Mouse (Mus musculus) forelimb bud, embryonic 11.5 days (tissue): ENCODE measurements around the gene Rnf141.

Experiments used
- DNase-seq: peaks from one replicate; pipeline ENCODE4 v3.0.0-alpha.2; 2012; ENCODE audit warnings: low read depth, low spot score

Rnf141 gene

DNA sequence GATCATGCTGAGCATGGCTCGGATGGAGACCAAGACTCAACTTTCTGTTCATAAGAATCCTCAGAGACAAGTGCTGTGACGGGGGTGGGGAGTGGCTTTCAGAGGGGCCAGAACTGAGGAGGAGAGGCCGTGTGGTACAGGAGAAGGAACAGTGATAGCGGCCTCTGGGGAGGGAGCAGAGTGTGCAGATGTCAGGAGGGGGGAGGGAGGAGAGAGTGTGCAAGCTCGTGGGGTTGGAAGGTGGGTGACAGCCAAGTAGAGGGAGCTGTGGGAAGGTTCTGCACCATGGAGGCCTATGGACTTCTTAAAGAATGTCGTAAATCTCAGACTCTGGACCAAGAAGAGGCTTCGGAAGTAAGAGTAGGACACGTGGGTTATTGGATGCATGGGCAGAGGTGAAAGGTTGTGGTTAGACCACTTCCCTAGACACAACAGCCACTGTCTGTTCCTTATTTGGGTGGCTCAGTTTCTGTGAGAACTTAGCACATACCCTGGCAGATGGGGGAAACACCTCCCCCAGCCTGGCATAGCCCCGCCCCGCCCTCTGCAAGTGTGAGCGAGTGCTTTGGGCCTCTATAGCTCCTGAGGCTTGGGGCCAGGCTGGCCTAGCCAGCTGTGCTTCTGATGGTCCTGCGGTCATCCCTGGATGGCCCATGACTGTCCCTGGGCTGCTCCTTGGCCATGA lies 47.7 kb downstream of the Rnf141 start:
- DNase-seq: no peak

DNA sequence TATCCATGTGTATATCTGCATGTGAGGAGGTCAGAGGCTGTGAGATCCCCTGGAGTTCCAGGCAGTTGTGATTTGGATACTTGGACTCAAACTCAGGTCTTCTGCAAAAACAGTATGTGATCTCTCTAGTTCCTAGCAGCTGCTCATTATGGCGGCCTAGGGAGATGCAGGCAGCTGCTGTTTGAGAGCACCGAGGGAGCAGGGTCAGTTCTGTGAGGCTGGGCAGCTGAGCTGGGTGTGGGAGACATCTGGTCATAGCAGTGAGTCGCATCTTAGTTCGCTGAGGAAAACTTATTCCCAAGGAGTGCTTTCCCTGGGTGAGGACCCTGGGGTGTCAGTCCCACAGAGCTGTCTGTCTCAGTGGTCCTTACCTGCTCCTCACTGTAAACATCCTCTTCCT lies 49.5 kb downstream of the Rnf141 start:
- no peak for DNase-seq

DNA sequence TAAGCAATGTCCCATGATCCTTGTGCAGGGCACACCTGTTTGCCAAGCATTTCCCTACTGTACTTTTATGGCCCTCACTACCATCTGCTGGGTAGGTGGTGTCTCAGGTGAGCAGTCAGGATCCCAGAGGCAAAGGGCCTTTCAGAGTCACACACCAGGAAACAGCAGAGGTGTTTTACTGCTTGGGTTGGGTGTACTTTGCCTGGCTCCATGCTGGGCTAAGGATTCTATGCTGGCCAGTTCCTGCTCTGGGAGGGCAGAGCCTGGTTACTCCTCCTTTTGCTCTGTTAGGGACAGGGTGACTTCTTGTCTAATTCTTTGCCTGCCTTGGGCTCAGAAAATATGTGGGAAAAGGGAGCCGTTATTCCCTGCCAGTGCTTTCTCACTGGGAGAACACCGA lies 51.4 kb downstream of the Rnf141 start:
- no peak for DNase-seq

DNA sequence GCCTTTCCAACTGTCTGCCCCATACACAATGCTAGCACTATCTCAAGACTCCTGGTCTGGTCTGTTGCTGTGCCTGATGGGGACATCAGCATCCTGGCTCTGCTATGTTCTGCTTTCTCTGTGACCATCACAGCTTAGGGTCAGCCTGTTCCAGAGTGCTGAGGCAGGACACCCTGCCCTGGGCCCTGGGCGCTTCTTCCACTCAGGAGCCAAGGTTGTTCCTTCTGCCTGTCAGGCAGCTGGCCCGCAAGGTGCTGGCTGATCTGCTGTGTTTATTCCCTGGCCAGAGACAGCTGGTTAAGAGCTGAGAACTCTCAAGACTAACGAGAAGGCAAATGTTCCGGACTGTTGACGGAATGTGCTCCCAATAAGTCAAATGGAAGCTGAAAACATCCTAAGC lies 52.1 kb downstream of the Rnf141 start:
- no peak for DNase-seq

DNA sequence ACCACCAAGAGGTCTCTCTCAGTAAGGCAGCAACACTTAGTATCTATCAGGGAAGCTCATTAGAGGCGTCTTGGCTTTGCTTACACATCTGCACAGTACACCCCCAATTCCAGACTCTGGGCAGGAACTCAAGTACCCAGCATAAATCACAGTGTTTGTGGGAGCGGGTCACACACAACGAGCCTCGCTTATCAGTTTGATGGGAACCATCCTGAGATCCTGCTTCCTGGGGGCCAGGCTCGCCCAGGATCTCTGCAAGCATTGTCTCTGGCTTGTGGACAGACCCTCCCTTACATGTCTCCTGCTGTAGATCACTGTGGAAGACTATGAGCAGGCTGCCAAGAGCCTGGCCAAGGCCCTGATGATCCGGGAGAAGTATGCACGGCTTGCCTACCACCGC lies 53.4 kb downstream of the Rnf141 start:
- DNase-seq: no peak

DNA sequence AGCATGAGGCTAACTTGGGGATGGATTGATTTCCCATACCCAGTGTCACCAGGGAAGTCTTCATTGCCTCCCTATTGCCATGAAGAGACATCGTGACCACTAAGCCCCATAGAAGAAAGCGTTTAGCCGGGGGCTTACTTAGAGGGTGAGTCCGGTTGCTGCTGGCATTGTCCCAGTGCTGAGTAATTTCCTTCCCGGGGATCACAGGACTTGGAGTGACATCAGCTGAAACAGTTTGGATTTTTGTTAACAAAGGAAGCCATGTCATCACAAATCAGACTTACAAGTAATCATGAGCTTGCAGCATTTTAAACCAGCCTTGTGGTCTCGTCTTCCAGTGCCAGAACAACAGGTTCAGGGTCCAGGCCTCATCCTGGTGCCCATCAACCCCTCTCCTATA lies 56.9 kb downstream of the Rnf141 start:
- no peak for DNase-seq

DNA sequence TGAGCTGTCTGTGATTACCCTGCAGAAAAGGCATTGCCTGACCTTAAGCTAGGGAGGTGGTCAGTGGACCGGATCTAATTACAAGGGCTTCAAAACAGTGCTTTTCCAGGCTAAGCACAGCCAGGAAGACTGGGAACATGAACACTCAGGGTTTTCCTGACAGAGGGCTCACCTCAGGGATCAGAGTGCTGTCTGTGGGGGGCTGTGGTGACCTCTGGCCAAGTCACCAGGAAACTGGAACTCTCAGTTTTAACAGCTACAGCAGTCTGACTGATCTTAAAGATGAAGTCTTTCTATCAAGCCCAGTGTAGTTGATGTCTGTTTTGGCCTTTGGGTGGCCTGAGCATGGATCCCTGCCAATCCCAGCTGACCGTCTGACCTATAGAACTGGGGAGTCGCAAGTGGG lies 58.5 kb downstream of the Rnf141 start:
- DNase-seq: no peak

DNA sequence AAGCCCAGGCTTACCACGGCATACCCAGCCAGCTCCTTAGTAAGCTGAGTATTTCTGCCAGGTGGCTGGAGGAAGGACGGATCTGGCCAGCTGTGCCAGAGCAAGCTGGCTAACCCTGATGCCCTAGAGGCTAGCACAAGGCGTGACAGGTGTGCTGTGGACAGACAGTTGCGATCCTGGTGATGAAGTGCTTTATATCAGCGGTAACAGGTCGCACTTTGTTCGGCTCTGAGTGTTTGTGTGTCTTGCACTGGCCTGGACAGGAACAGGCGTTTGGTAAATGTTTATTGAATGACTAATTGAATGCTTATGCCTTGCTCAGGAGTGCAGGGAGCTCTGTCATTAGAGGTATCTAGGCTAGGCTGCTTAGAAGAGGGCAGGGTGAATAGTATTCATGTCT lies 59.3 kb downstream of the Rnf141 start:
- no peak for DNase-seq

DNA sequence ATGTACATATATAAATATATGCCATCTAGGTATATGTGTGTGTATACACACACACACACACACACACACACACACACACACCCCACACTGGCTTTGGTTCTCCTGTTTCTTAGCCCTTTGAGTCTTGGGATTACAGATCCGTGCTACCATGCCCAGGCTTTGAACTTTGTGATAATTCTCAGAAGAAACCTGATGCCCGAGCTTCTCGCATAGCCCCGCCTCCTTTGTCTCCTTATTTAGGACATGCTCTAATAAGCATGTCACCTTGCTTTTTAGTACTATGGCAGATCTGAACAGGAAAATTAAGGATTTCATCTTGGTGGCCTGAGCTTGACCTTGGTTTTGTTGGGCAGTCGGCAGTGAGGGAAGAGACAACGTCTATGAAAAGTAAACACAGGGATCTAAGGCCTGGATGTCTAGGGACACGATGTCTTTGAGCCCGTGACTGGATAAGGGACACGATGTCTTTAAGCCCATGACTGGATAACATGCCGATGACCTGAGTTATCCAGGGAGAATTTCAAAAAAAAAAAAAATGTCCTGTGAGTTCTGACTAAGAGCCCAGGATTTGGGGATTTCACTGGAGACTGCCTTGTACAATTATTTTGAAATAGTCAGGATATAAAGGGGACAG lies 61.3 kb downstream of the Rnf141 start:
- no peak for DNase-seq

DNA sequence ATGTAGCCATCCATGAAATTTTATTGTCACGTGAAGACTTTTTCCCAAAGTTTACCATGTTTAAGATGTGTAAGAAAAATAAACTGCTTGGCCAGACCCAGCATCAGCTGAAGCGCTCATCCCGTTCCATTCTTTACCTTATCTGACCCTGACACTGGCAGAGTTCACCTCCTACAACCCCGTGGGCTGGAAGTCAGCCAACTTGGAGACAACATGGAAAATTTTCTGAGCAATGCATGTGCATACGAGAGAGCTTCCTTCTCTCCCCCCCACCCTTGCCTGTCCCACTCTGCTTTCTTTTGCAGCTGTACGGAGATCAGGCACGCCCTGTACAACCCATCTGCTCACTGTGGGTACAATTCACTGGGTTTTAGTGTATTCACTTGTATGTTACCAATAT lies 62.1 kb downstream of the Rnf141 start:
- DNase-seq: no peak

DNA sequence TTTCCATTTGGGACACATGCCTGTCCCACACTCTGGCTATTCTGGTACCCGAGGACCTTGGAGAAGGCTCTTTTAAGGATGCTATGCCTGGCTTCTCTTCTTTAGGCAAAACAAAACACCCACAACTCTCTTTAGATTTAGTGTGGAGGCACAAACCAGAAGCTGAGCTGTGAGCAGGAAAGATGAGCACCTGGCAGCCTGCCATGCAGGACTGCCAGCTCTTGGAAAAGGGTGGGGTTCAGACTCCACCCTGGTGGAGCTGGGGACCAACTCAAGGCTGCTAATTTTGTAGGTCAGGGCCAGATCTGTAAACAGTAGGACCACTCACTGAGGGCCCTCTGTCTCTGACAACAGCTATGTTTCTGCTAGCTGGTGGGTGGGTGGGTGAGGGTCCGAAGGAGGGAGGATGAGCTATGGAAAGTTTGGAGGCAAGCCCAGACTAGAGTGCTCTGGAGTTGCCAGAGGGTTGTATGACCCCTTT lies 63.0 kb downstream of the Rnf141 start:
- DNase-seq: no peak

DNA sequence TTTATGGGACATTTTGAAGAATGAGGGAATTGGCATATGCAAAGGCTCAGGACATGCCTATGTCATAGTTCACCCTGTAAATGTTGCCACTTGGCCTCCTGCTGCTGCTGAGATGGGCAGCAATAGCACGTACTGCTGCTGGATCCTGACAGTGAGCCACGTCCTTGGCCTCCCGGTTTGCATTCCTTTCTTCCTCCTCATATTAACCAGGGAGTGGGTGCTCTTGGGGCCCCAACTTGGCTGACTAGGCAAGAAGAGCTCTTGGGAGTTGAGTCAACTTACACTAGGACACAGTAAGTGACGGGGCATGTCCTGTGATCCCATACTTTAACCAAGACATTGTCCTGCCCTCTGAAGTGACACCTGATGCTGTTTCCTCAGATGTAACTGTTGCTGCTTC lies 63.7 kb downstream of the Rnf141 start:
- no peak for DNase-seq

DNA sequence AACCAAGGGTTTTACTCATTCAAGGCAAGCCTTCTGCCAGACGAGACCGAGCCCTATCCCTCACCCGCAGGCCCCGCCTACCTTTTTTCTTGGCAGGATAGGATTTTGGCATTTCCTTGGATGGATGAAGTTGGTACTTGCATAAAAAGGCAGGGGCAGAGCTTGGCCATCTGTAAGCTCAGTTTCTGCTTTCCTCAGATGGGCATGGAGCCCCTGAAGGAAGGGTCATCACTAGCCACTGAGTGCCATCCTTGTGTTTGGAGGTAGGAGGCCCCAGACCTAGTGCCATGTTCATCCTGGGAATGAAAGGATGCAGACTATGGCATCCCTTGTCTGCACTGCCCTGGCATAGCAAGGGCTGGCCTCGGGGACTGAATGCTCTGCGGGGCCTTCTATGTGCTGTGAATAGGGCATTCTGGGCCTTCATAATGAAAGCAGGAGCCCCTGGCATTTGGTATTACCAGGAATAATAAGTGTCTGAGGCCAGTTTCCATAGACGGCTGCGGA lies 64.6 kb downstream of the Rnf141 start:
- DNase-seq: no peak

DNA sequence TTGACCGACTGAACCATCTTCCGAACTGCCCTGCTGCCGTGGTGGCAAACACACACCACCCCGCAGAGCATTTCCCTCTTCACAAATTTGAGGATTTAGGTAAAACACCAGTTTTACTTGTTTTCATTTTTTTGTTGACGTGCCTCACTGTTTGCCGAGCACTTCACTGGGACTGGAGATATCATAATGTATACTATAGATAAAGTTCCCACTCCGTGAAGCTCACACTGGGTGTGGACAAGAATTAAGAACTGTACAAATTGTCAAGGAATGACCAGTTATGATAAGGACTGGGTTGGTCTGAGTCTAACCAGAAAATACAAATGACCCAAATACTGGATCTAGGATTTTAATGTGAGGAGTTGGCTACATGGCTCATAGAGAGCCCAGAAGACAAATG lies 65.3 kb downstream of the Rnf141 start:
- DNase-seq: no peak

DNA sequence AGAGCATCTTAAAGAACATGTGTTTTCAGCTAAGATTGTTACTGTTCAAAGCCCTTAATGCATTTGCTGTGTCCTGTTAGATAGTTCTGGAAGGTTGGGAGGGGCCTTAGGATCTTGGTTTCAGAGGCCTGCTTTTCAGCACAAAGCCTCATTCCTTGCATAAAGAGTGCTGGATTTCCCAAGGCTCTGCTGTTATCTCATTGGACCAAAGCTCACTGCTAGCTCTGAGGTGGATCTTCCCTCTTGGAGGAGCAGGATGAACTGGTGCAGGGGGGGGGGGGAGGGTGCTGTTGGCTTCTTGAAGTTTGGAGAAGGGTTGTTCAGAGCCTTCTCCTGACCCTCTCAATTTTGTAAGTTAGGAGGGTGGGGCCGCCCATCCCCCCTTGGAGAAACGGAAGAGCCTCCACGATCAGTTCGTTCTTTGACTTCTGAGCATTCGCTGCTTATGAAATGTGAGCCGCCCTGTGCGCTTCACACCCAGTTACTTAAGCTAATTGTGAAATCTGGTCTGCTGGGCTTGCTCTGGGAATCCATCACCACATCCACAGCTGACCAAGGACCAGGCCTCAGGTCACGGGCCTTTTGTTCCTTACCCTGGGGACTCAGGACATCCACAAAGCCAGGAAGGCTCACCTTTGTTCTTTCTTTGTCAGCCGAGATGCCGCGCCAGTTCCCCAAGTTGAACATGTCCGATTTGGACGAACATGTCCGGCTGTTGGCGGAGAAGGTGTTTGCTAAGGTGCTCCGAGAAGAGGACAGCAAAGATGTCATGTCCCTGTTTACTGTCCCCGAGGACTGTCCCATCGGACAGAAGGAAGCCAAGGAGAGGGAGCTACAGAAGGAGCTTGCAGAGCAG lies 66.9 kb downstream of the Rnf141 start:
- DNase-seq: no peak

DNA sequence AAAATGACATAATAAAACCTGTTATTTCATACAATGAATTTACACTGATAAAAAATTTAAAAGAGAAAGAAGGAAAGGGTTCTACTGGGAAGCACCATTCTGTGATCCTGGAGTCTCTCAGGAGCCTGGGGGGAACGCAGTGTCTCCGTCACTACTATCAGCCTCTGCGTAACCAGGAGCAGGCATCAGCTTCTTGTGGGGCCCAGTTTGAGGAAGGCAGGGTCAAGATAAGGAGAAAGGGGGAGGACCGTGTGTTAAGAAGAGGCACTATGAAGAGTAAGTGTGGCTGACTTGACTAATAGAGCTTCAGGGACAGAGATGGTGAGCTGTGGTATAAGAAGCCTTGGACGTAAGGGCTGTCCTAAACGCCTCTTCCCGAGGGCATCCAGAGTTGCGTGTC lies 69.6 kb downstream of the Rnf141 start:
- DNase-seq: no peak

DNA sequence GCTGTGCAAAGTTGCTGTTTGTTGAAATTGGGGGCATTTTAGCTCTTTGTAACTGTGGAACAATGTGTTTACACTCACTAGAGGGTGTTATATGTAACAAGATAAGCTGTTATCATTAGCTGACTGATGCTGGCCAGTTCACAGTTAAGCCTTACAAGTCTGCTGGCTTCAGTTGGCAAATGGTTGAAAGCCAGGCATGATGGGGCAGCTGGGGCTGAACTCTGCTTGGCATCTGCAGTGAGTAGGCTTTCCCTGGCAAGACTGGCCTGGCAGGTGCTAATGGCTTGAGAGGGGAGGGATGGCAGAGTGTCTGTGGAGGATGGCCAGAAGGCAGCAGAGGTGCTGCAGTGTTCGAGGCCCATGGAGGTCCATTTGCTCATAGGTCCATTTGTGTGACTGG lies 70.2 kb downstream of the Rnf141 start:
- DNase-seq: no peak

DNA sequence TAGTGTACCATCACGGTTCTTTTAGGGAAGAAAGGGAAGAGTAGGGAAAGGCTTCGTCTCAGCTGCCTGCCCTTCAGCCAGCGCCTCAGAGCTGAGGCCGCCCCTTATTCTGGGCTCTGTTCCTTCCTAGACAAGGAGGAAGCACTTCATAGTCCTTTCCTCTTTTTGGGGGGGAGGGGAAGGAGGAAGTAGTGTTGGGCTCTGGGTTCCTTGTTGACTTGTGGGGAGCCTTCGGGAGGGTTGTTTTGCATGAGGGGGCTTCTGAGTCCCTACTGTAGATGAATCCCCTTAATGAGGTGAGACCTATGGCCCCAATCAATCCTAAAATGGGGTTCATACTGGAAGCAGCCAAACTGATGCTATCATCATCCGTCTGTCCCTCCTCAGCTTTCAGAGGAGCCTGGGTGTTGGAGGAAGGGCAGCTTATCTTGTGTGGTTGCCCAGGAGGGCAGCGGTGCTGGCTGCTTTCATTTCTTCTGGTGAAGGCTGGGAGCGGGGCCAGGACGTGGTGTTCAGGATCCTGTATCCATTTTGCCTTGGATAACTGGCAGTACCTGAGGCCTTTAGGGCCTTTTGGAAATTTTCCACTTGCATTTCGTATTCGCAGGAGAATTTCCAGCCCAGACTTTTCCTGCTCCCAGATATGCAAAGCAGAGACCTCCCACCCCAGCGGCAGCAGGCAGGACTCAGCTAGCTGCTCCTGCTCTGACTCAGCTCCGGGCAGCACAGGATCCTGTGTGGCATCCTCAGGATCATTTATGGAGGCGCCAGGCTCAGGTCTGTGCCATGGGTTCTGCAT lies 70.9 kb downstream of the Rnf141 start:
- DNase-seq: no peak

DNA sequence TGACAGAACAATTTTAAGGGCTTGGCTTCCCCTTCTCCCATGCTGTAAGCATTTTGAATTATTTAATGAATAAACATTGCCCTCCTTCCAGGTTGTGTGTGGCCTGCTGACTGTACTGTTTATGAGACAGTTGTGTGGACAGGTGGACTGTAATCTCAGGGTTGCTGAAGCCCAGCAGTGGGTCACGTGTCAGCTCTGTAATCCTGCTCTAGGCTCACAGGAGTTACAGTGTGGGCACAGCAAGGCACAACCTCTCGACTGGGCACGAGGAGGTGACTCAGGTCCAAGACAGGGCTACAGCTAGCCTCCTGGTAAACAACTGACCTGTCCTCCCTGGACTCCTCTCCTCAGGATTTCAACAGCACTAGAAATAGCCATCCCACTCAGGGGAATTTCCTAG lies 71.9 kb downstream of the Rnf141 start:
- DNase-seq: no peak

DNA sequence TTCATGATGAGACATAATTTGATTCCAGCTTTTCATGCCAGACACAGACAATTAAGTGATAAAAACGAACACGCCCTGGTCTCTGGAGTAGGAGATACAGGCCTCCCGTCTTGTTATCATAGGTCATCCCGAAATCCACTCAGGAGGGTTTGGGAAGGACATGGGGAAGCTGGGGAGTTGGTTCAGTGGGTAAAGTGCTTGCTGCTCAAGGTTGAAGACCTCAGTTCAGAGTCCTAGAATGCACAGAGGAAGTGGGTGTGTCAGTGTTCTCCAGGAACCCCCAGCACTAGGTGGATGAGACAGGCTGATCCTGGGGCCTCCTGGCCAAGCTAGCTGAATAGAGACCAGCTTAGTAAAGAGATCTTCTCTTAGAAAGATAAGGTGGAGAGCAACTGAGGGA lies 73.3 kb downstream of the Rnf141 start:
- no peak for DNase-seq

DNA sequence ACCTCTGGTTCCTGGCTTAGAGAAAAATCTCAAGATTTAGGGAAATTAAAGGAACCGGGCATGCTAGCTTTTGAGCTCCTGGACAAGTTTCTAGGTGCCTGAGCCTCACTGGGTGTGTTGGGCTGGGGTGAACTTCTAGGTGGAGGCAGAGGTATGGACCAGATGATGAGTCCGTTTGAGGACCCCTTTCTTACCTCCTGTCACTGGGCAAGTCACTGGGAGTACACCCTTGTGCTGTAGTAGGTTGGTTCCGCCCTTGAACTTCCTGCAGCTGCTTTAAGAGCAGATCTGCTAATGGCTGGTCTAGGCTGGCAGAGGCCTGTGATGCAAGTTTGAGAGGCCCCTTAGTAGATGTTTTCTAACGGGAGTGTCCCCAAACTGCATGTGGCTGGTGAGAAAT lies 75.2 kb downstream of the Rnf141 start:
- no peak for DNase-seq
